ENCODE assay signal across 8 mouse cellular contexts in genomic region chr1:171033756-171034155, GRCm38 (mm10). TPM values are rescaled to one million over a fixed set of nuclear protein-coding genes. Genes with fewer than 3 reads are reported as not detected.
DNase-seq lines count a peak whose midpoint lies in the region; ATAC-seq lines count a peak whose summit lies in the region.

No protein-coding gene starts in this region.

- peaks cover 7% of the 10 kb centered on the region for H3K27me3 ChIP-seq in forebrain, embryonic 11.5 days (ENCODE audit: control insufficient read depth, insufficient read depth, low read length)
- H3K27me3 ChIP-seq in heart, embryonic 16.5 days (ENCODE audit: control insufficient read depth, insufficient read depth, low read length), result peaks cover 27% of the 10 kb centered on the region
- peaks cover 38% of the 10 kb centered on the region for H3K27me3 ChIP-seq in liver, embryonic 15.5 days
- H3K27me3 ChIP-seq in neural tube, embryonic 11.5 days (ENCODE audit: control insufficient read depth, insufficient read depth, low read length), result peaks cover 14% of the 10 kb centered on the region
- H3K27me3 ChIP-seq in stomach, embryonic 16.5 days (ENCODE audit: control insufficient read depth, insufficient read depth, low read length), result peaks cover 6% of the 10 kb centered on the region; the same call in 1 of the 2 replicates

- H3K9me3 ChIP-seq in forebrain, embryonic 11.5 days (ENCODE audit: control insufficient read depth, low read length), result no peaks in the 10 kb centered on the region
- H3K9me3 ChIP-seq in heart, embryonic 16.5 days (replicated peaks; ENCODE audit: control insufficient read depth, low read length), result peaks cover 3% of the 10 kb centered on the region; the same call in 1 of the 2 replicates
- no peaks in the 10 kb centered on the region for H3K9me3 ChIP-seq in liver, embryonic 15.5 days (replicated peaks)
- no peaks in the 10 kb centered on the region for H3K9me3 ChIP-seq in neural tube, embryonic 11.5 days (ENCODE audit: control insufficient read depth, low read length)
- no peaks in the 10 kb centered on the region for H3K9me3 ChIP-seq in stomach, embryonic 16.5 days (replicated peaks; ENCODE audit: control insufficient read depth, low read length)

- H3K36me3 ChIP-seq in forebrain, embryonic 11.5 days (ENCODE audit: control insufficient read depth, insufficient read depth, low read length), result no peaks in the 10 kb centered on the region
- no peaks in the 10 kb centered on the region for H3K36me3 ChIP-seq in heart, embryonic 16.5 days (ENCODE audit: control insufficient read depth, insufficient read depth)
- no peaks in the 10 kb centered on the region for H3K36me3 ChIP-seq in liver, embryonic 15.5 days (replicated peaks)
- no peaks in the 10 kb centered on the region for H3K36me3 ChIP-seq in neural tube, embryonic 11.5 days (ENCODE audit: control insufficient read depth, insufficient read depth, low read length)
- no peaks in the 10 kb centered on the region for H3K36me3 ChIP-seq in stomach, embryonic 16.5 days (ENCODE audit: control insufficient read depth, insufficient read depth, low read length)

- H3K9ac ChIP-seq in forebrain, embryonic 11.5 days (ENCODE audit: low read length), result peak overlapping the region; percentile 59
- H3K9ac ChIP-seq in heart, embryonic 16.5 days (ENCODE audit: low read length), result peak overlapping the region; percentile 59
- peak overlapping the region; percentile 59 for H3K9ac ChIP-seq in liver, embryonic 15.5 days
- H3K9ac ChIP-seq in neural tube, embryonic 11.5 days (ENCODE audit: low read length), result no peak overlapping the region
- H3K9ac ChIP-seq in stomach, embryonic 16.5 days (ENCODE audit: low read length), result peak overlapping the region; percentile 57

- DNase-seq in c-Kit-positive CD71-positive TER-119-negative erythroid progenitor cells, embryonic 14.5 days (ENCODE audit: low read depth), result peak; percentile 69
- DNase-seq in forebrain, embryonic 11.5 days (ENCODE audit: low spot score), result peak; percentile 93
- DNase-seq in kidney, postnatal 25 days, result peak; percentile 85 to 90
- peak; percentile 90 for DNase-seq in neural tube, embryonic 11.5 days (ENCODE audit: low spot score)

- peaks cover 5% of the 10 kb centered on the region; the same call in 1 of the 2 replicates for H3K4me1 ChIP-seq in forebrain, embryonic 11.5 days (replicated peaks; ENCODE audit: control insufficient read depth, insufficient read depth, low read length)
- peaks cover 3% of the 10 kb centered on the region for H3K4me1 ChIP-seq in heart, embryonic 16.5 days (ENCODE audit: control insufficient read depth, insufficient read depth, low read length)
- peaks cover 54% of the 10 kb centered on the region for H3K4me1 ChIP-seq in liver, embryonic 15.5 days (replicated peaks)
- no peaks in the 10 kb centered on the region; the same call in 1 of the 2 replicates for H3K4me1 ChIP-seq in neural tube, embryonic 11.5 days (ENCODE audit: control insufficient read depth, insufficient read depth, low read length)
- no peaks in the 10 kb centered on the region for H3K4me1 ChIP-seq in stomach, embryonic 16.5 days (ENCODE audit: control insufficient read depth, insufficient read depth, low read length)

- H3K4me3 ChIP-seq in forebrain, embryonic 11.5 days (ENCODE audit: low read depth, low read length), result peak overlapping the region; percentile 61
- H3K4me3 ChIP-seq in heart, embryonic 16.5 days (ENCODE audit: low read length), result peak overlapping the region; percentile 64
- H3K4me3 ChIP-seq in liver, embryonic 15.5 days (replicated peaks), result peak overlapping the region; percentile 60
- H3K4me3 ChIP-seq in neural tube, embryonic 11.5 days (ENCODE audit: low read depth, low read length), result peak overlapping the region; percentile 41
- H3K4me3 ChIP-seq in stomach, embryonic 16.5 days (replicated peaks; ENCODE audit: low read length), result peak overlapping the region; percentile 59

- peak; percentile 52 for ATAC-seq in CD4-positive, CD25-positive, alpha-beta regulatory T cell, adult 4 months
- ATAC-seq in forebrain, embryonic 11.5 days (replicated peaks; ENCODE audit: low FRiP score), result peak; percentile 79
- ATAC-seq in heart, embryonic 16.5 days (replicated peaks; ENCODE audit: extremely low read depth, insufficient read depth, low FRiP score), result peak; percentile 72
- ATAC-seq in liver, embryonic 15.5 days (ENCODE audit: insufficient read depth), result peak; percentile 60
- peak; percentile 67; the same call in 1 of the 2 replicates for ATAC-seq in neural tube, embryonic 11.5 days (ENCODE audit: insufficient read depth, low FRiP score, low TSS enrichment)
- peak; percentile 69; the same call in 1 of the 2 replicates for ATAC-seq in stomach, embryonic 16.5 days (ENCODE audit: insufficient read depth, low FRiP score)

- WGBS in forebrain, embryonic 11.5 days, result 0% methylated on average over 20 of the region's 20 CpGs
- WGBS in heart, embryonic 16.5 days, result under 1% methylated on average over 20 of the region's 20 CpGs
- WGBS in liver, embryonic 15.5 days (ENCODE audit: insufficient replicate concordance), result 0% methylated on average over 20 of the region's 20 CpGs
- under 1% methylated on average over 20 of the region's 20 CpGs for WGBS in neural tube, embryonic 11.5 days
- WGBS in stomach, embryonic 16.5 days, result under 1% methylated on average over 20 of the region's 20 CpGs

- peak overlapping the region; percentile 86 for H3K4me2 ChIP-seq in forebrain, embryonic 11.5 days (ENCODE audit: low read depth, low read length, severe bottlenecking)
- peak overlapping the region; percentile 93 for H3K4me2 ChIP-seq in heart, embryonic 16.5 days (ENCODE audit: low read depth, low read length)
- peak overlapping the region; percentile 89 for H3K4me2 ChIP-seq in liver, embryonic 15.5 days
- peak overlapping the region; percentile 58 for H3K4me2 ChIP-seq in neural tube, embryonic 11.5 days (ENCODE audit: low read depth)
- peak overlapping the region; percentile 85 for H3K4me2 ChIP-seq in stomach, embryonic 16.5 days (ENCODE audit: low read depth, low read length)

- H3K27ac ChIP-seq in forebrain, embryonic 11.5 days (ENCODE audit: low read depth, low read length), result no peak overlapping the region
- no peak overlapping the region for H3K27ac ChIP-seq in heart, embryonic 16.5 days (ENCODE audit: low read length)
- H3K27ac ChIP-seq in liver, embryonic 15.5 days (replicated peaks), result no peak overlapping the region
- no peak overlapping the region for H3K27ac ChIP-seq in neural tube, embryonic 11.5 days (ENCODE audit: low read depth, low read length)
- no peak overlapping the region for H3K27ac ChIP-seq in stomach, embryonic 16.5 days (ENCODE audit: low read length)

RNA-seq across cellular contexts. Expression of gene Fcgr4, which starts 15.0 kb away (rescaled TPM):
- under 1 TPM in 1 of 2 experiments, not detected in 1; 0.26 TPM for polyA plus RNA-seq in CD4-positive, CD25-positive, alpha-beta regulatory T cell, adult 4 months (2017; shearing (Covaris generic))
- polyA plus RNA-seq in forebrain, embryonic 11.5 days (2014; fragmentation: Nextera tagmentation; extraction: Ambion mirVana), result 0.21 and 0.35 TPM in 2 replicates
- polyA plus RNA-seq in heart, embryonic 16.5 days (2015; fragmentation: Nextera tagmentation; extraction: Ambion mirVana), result 1.1 and 1.3 TPM in 2 replicates
- 3.9 and 4.2 TPM in 2 replicates for polyA plus RNA-seq in liver, embryonic 15.5 days (2015; fragmentation: Nextera tagmentation; extraction: Ambion mirVana)
- 0.19 and 0.26 TPM in 2 replicates for polyA plus RNA-seq in neural tube, embryonic 11.5 days (2014; fragmentation: Nextera tagmentation; extraction: Ambion mirVana)
- 0.90 and 1.5 TPM in 2 replicates for polyA plus RNA-seq in stomach, embryonic 16.5 days (2015; fragmentation: Nextera tagmentation; extraction: Ambion mirVana)

RNA-seq across cellular contexts. Expression of gene Fcgr3, which starts 31.0 kb away (rescaled TPM):
- polyA plus RNA-seq in CD4-positive, CD25-positive, alpha-beta regulatory T cell, adult 4 months (2017; shearing (Covaris generic)), result not detected
- polyA plus RNA-seq in forebrain, embryonic 11.5 days (2014; fragmentation: Nextera tagmentation; extraction: Ambion mirVana), result 4.3 TPM in 2 replicates
- 10.2 and 10.7 TPM in 2 replicates for polyA plus RNA-seq in heart, embryonic 16.5 days (2015; fragmentation: Nextera tagmentation; extraction: Ambion mirVana)
- polyA plus RNA-seq in liver, embryonic 15.5 days (2015; fragmentation: Nextera tagmentation; extraction: Ambion mirVana), result 27.2 and 28.0 TPM in 2 replicates
- 5.6 and 6.7 TPM in 2 replicates for polyA plus RNA-seq in neural tube, embryonic 11.5 days (2014; fragmentation: Nextera tagmentation; extraction: Ambion mirVana)
- polyA plus RNA-seq in stomach, embryonic 16.5 days (2015; fragmentation: Nextera tagmentation; extraction: Ambion mirVana), result 17.7 and 20.2 TPM in 2 replicates

RNA-seq across cellular contexts. Expression of gene Fcgr2b, which starts 57.4 kb away (rescaled TPM):
- 1 to 10 TPM in 1 of 2 experiments, not detected in 1; 1.1 TPM for polyA plus RNA-seq in CD4-positive, CD25-positive, alpha-beta regulatory T cell, adult 4 months (2017; shearing (Covaris generic))
- polyA plus RNA-seq in forebrain, embryonic 11.5 days (2014; fragmentation: Nextera tagmentation; extraction: Ambion mirVana), result 0.31 TPM in 1 of 2 replicates, not detected in the other
- 2.5 and 3.0 TPM in 2 replicates for polyA plus RNA-seq in heart, embryonic 16.5 days (2015; fragmentation: Nextera tagmentation; extraction: Ambion mirVana)
- polyA plus RNA-seq in liver, embryonic 15.5 days (2015; fragmentation: Nextera tagmentation; extraction: Ambion mirVana), result 4.8 and 5.7 TPM in 2 replicates
- polyA plus RNA-seq in neural tube, embryonic 11.5 days (2014; fragmentation: Nextera tagmentation; extraction: Ambion mirVana), result 0.16 TPM in 1 of 2 replicates, not detected in the other
- 3.4 TPM in 2 replicates for polyA plus RNA-seq in stomach, embryonic 16.5 days (2015; fragmentation: Nextera tagmentation; extraction: Ambion mirVana)
